Mouse (Mus musculus): ENCODE data around the gene Ngef. TPM values are rescaled to one million over a fixed set of nuclear protein-coding genes. Genes with fewer than 3 reads are reported as not detected.

The Ngef gene
- total RNA-seq, 1 experiment from 2014 or later = not detected

DNA sequence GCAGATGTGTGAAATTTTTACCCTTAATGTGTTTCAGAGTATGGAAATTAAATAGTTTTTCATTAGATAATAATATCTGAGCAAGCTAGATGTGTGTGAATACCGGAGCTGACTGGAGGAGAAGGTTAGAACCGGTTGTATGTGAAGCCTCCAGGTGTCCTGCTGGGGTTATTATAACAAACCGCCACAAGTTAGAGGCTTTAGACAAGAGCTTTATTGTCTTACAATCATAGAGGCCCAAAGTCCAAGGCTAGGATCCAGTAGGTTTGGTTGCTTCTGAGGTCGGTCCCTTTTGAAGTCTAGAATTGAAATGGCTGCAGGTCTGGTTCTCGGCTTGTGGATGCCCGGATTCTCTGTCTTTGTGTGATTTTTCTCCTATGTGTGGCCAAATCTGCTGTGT lies 5.3 kb upstream of the Ngef start:
- no peak for ATAC-seq (replicated peaks in 1 of 2; ENCODE audit: insufficient read depth in 1 of 2, low FRiP score in 2 of 2, low TSS enrichment in 1 of 2, low read depth in 1 of 2, poor library complexity in 2 of 2, severe bottlenecking in 2 of 2)

DNA sequence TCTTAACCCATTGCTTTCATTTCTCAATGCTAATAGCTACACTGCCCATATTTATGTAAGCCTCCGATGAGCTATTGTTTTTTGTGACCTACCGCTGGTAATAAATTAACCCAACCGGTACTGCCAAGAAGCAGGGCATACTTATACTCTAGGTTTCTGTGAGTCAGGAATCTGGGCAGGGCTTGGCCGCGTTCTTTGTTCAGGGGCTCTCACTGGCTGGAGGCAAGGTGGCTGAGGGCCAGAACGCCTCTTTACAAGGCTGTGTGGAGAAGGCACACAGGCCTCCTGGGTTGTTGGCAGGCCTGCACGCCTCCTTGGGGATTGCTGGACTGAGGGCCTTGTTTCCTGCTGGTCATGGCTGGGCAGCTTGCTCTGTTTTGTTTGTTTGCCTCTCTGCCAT lies 1.1 kb upstream of the Ngef start:
- peak in 1 of 2 experiments; percentile 36; a peak in 1 of 4 replicates for ATAC-seq (replicated peaks in 1 of 2; ENCODE audit: insufficient read depth in 1 of 2, low FRiP score in 2 of 2, low TSS enrichment in 1 of 2, low read depth in 1 of 2, poor library complexity in 2 of 2, severe bottlenecking in 2 of 2)

DNA sequence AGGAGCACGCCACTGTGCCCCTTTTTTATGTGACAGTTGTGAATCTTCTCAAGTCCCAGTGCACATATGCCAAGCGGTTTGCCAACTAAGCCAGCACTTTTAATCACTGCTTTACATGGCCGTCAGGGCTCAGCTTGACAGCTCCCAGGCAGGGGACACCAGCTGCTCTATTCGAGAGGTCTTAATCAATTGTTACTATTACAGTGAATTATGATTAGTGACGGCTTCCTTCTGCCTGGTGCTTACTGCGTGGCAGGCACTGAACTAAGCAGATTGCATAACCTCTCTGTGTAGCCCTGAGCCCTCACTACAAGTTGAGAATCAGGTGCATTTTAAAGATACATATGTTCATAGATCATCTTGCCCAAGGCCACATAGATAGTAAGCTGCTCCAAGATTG lies 683 bp upstream of the Ngef start:
- no peak for ATAC-seq (replicated peaks in 1 of 2; ENCODE audit: insufficient read depth in 1 of 2, low FRiP score in 2 of 2, low TSS enrichment in 1 of 2, low read depth in 1 of 2, poor library complexity in 2 of 2, severe bottlenecking in 2 of 2)

DNA sequence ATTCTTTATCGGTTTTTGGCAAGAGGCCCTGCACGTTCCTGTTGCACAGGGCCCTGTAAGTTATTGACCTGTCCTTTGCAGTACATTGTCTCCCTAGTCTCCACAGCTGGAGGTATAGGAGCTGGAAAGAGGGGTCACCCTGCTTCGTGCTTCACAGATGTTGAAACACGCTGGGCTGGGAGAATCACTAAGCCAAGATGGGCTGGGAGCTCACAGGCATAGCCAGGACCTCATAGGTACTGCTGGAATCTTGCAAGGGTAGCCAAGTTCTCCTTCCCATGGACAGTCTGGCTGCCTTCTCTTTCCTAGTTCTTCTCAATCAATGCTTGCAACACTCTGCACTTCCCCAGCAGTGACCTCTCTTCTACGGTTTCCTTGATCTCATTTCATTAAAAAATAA lies 409 bp downstream of the Ngef start:
- ATAC-seq (replicated peaks in 1 of 2; ENCODE audit: insufficient read depth in 1 of 2, low FRiP score in 2 of 2, low TSS enrichment in 1 of 2, low read depth in 1 of 2, poor library complexity in 2 of 2, severe bottlenecking in 2 of 2) = no peak

DNA sequence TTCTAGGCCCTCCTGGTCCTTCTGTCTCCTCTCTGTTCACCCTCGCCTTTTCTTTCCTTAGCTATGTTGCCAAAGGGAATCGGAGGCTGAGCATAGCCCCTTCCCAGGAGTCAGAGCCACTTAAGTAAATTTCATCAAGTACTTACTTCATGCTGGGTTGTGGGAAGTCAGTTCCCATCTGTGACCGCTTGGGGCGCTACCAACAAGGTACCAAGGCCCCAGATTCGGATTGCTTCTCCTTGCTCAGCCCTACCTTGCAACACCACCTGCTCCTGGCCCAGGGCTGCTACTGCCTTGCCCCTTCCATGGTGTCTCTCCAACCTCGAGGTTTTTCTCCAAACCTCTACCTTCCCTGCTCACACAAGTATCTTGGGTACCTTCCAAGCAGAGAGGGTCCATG lies 5.3 kb downstream of the Ngef start:
- no peak; a peak in 1 of 4 replicates for ATAC-seq (replicated peaks in 1 of 2; ENCODE audit: insufficient read depth in 1 of 2, low FRiP score in 2 of 2, low TSS enrichment in 1 of 2, low read depth in 1 of 2, poor library complexity in 2 of 2, severe bottlenecking in 2 of 2)

DNA sequence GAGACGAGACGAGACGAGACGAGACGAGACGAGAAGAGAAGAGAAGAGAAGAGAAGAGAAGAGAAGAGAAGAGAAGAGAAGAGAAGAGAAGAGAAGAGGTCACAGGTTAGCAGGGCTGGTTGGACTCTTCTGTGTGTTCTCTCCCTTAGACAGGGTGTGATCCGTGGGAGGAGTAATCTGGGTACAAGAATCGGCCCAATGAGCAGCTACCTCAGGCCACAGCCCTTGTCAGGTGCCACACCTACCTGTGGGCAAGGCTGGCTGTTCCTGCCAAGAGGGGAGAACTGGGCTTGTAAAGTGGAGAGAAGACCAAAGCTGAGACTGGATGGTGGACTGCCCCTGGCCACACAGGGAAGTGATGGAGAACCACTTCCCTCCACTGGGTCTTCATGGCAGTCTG lies 7.9 kb downstream of the Ngef start:
- no peak for ATAC-seq (replicated peaks in 1 of 2; ENCODE audit: insufficient read depth in 1 of 2, low FRiP score in 2 of 2, low TSS enrichment in 1 of 2, low read depth in 1 of 2, poor library complexity in 2 of 2, severe bottlenecking in 2 of 2)

DNA sequence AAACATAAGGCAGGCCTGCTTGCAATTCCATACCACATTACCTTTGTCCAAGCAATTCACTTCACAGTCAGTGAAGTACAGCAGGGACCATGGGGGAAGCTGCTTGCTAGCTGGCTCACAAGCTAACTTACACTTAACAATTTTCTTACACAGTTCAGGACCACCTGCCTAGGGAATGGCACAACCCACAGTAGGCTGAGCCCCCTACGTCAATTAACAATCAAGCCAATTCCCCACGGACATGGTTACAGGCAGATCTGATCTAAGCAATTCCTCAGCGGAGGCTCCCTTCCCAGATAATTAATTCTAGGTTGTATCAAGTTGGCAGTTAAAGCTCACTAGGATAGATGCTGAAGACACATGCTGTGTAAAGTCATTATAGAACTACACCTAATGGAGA lies 10.7 kb downstream of the Ngef start:
- no peak for ATAC-seq (replicated peaks in 1 of 2; ENCODE audit: insufficient read depth in 1 of 2, low FRiP score in 2 of 2, low TSS enrichment in 1 of 2, low read depth in 1 of 2, poor library complexity in 2 of 2, severe bottlenecking in 2 of 2)

DNA sequence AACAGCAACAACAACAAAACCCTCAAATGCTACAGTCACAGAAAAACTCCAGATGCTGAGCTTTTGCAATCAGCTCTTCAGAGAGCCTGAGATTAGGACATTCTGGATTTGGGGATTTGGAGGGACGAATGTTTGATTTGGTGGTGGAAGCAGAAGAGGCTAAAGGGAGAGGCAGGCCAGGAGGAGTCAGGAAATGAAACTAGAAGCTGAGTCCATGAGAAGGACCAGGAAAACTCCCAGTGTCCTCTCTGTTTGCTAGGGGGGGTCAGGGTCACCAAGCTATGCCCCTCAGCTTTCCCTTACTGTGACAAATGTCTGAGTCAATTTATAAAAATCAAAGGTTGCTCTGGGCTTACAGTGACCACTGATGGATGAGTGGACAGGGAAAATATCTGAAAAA lies 20.1 kb downstream of the Ngef start:
- no peak for ATAC-seq (replicated peaks in 1 of 2; ENCODE audit: insufficient read depth in 1 of 2, low FRiP score in 2 of 2, low TSS enrichment in 1 of 2, low read depth in 1 of 2, poor library complexity in 2 of 2, severe bottlenecking in 2 of 2)

DNA sequence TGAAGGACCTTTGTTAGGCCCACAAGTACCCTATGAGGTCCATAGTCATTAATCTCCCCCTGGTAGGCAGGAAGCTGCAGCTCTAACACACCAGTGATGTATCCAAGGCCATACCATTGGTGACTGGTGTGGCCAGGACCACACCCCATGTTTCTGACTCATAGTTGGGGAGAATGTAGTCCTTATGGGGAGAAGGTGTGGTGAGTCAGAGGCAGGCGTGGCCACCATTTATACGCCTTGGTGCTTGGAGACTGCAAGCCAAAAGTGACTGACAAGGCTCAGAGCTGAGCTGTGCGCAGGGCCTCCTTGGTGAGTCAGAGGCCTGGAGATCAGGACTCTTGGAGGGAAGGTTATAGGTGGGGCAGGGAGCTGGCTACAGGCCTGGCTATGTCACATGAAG lies 22.7 kb downstream of the Ngef start:
- no peak for ATAC-seq (replicated peaks in 1 of 2; ENCODE audit: insufficient read depth in 1 of 2, low FRiP score in 2 of 2, low TSS enrichment in 1 of 2, low read depth in 1 of 2, poor library complexity in 2 of 2, severe bottlenecking in 2 of 2)

DNA sequence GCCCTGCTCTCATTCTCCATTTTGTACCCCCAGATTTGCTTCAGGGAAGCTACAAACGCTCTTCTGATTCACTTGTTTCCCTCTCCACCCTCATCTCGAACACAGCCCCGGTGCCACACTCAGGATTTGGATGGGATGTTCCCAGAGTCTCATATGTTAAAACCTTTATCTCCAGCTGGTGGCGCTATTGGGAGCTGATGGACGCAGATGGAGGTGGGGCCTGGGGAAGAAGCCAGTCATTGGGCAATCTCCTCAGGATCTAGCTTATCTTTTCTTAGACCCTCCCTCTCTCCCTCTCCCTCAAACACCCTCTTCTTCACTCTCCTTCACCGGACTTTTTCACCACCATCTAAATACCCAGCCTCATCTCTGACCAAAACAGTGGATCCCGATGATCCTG lies 32.1 kb downstream of the Ngef start:
- 0 out of 4 replicates have a peak, but pooled peaks have one; percentile 45 to 56 for ATAC-seq (replicated peaks in 1 of 2; ENCODE audit: insufficient read depth in 1 of 2, low FRiP score in 2 of 2, low TSS enrichment in 1 of 2, low read depth in 1 of 2, poor library complexity in 2 of 2, severe bottlenecking in 2 of 2)

DNA sequence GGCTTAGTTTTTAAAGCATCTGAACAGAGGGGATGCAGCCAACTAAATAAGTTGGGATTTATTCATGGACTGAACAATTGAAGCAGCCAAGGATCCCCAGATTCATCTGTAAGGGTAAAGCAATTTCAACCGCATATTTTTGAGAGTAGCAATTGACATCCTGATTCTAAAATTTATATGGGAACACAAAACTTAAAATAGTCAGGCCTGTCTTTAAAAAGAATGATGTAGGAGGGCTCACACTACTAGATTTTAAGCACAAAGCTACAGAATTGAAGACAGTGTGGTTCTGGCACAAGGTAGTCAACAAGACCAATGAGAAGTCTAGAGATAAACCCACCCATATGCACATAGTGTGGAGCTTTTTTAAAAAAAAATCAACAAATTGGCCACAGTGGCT lies 36.7 kb downstream of the Ngef start:
- no peak for ATAC-seq (replicated peaks in 1 of 2; ENCODE audit: insufficient read depth in 1 of 2, low FRiP score in 2 of 2, low TSS enrichment in 1 of 2, low read depth in 1 of 2, poor library complexity in 2 of 2, severe bottlenecking in 2 of 2)

DNA sequence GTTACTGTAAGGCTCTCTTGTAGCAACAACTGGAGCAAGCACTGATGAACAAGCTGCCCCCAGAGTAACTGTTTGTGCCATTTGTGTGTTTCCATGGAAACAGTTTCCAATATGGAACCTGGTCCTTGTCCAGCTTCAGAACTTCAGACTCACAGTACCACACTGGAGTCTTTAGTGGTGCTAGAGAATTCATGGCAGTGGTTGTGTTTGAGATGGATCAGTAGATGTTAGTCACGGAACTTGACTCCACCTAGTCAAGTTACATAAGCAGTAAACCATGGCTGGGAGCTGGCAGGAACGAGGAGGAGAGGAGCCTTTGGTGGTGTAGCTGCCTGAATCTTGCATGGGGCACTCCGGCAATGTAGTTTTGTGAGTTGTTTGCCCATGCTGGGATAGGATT lies 39.6 kb downstream of the Ngef start:
- ATAC-seq (replicated peaks in 1 of 2; ENCODE audit: insufficient read depth in 1 of 2, low FRiP score in 2 of 2, low TSS enrichment in 1 of 2, low read depth in 1 of 2, poor library complexity in 2 of 2, severe bottlenecking in 2 of 2) = no peak

DNA sequence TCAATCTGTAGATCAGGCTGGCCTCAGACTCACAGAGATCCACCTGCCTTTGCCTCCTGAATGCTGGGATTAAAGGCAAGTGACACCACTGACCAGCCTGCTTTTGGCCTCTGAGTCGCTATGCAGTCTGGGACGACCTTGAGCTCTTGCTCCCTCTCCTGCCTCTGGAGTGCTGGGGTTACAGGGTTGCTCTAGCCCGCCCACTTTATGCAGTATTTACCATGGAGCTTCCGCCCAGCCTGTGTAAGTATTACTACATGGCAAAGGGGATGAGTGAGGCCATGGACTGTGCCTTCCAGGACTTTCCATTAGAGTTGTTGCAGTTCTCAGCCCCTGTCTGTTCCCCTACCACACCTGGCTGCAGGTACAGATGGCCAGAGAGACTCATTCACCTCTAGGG lies 41.3 kb downstream of the Ngef start:
- ATAC-seq (replicated peaks in 1 of 2; ENCODE audit: insufficient read depth in 1 of 2, low FRiP score in 2 of 2, low TSS enrichment in 1 of 2, low read depth in 1 of 2, poor library complexity in 2 of 2, severe bottlenecking in 2 of 2) = no peak

DNA sequence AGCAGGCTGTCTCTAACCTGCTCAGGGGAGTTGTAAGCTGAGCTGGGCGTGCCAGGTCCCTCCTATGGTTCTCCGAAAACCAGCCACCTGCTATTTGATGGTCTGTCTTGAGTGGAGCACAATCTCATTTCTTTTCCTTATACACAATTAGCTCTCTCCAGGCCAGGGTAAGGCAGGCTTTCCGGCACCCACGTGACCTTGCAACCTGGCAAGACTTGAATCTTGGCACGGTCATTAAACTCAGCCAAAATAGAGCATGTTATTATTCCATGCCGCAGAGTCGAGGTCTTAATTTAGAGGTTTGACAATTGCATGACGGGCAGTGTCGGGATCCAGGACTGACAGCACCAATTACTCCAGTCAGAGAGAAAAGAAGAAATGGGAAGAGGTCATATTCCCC lies 46.5 kb downstream of the Ngef start:
- ATAC-seq (replicated peaks in 1 of 2; ENCODE audit: insufficient read depth in 1 of 2, low FRiP score in 2 of 2, low TSS enrichment in 1 of 2, low read depth in 1 of 2, poor library complexity in 2 of 2, severe bottlenecking in 2 of 2) = no peak

DNA sequence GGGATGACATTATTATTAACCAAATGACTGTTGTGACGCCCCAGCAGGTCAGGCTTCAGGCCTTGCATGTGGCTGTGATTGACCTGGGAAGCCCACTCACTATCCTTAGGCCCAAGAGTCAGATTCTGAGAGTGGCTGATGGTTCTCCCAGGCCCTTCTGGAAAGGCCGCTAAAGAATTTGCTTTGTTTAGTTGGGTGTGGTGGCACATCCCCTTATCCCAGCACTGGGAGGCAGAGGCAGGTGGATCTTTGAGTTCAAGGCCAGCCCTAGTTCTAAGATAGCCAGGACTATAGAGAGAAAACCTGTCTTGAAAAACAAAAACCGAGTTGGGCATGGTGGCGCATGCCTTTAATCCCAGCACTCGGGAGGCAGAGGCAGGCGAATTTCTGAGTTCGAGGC lies 48.6 kb downstream of the Ngef start:
- no peak for ATAC-seq (replicated peaks in 1 of 2; ENCODE audit: insufficient read depth in 1 of 2, low FRiP score in 2 of 2, low TSS enrichment in 1 of 2, low read depth in 1 of 2, poor library complexity in 2 of 2, severe bottlenecking in 2 of 2)

DNA sequence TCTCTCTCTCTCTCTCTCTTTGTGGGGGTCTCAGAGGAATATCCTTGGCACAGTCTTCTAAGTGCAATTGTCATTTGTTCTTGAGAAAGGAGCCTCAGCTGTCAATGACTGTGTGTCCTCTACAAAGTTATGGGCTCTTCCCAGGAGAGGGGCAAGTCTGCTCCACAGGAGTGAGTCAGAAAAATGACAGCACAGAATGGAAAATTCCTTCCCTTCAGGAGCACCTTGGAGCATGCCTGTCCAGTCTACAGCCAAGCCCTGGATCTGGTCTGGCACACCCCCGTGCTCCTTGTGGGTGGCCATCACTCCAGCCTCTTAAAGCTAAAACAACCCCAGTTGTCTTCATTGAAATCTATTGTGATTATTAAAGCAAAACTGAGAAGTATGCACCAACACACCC lies 52.1 kb downstream of the Ngef start:
- no peak for ATAC-seq (replicated peaks in 1 of 2; ENCODE audit: insufficient read depth in 1 of 2, low FRiP score in 2 of 2, low TSS enrichment in 1 of 2, low read depth in 1 of 2, poor library complexity in 2 of 2, severe bottlenecking in 2 of 2)

DNA sequence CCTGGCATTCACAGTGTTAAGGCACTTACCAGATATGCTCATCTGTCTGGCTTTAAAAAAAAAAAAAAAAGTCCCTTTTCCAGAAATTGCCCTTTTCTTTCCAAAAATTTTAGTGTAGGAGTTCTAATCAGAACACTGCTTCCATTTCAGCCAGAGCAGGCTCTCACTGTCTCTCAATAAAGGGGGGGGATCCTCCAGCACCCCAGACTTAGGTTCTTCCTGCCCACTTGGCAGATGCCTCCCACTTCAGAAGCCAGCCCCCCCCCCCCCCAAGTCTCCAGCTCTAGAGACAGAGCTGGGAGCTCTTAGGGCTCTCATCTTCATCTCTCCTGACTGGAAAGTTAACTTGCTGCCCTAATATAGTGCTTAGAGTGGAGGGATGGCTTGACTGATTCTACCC lies 53.2 kb downstream of the Ngef start:
- no peak for ATAC-seq (replicated peaks in 1 of 2; ENCODE audit: insufficient read depth in 1 of 2, low FRiP score in 2 of 2, low TSS enrichment in 1 of 2, low read depth in 1 of 2, poor library complexity in 2 of 2, severe bottlenecking in 2 of 2)

DNA sequence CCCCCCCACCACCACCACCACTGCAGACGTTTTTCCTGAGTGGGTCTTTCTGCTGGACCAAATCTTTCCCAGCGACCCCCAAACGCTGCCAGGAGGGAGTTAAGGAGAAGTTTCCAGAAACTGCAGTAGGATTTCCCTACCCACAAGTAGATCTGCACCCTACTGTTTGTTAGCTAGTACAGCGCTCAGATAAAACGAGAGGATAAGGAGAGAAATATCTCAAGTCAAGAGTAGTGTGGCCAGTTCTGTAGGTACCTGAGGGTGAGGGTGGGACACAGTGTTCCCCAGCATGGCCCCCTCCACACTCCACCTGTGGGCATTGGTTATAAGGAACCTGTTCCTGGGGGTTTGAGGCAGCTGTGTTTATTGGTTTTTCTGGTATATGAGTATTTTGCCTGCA lies 62.8 kb downstream of the Ngef start:
- ATAC-seq (replicated peaks in 1 of 2; ENCODE audit: insufficient read depth in 1 of 2, low FRiP score in 2 of 2, low TSS enrichment in 1 of 2, low read depth in 1 of 2, poor library complexity in 2 of 2, severe bottlenecking in 2 of 2) = no peak

DNA sequence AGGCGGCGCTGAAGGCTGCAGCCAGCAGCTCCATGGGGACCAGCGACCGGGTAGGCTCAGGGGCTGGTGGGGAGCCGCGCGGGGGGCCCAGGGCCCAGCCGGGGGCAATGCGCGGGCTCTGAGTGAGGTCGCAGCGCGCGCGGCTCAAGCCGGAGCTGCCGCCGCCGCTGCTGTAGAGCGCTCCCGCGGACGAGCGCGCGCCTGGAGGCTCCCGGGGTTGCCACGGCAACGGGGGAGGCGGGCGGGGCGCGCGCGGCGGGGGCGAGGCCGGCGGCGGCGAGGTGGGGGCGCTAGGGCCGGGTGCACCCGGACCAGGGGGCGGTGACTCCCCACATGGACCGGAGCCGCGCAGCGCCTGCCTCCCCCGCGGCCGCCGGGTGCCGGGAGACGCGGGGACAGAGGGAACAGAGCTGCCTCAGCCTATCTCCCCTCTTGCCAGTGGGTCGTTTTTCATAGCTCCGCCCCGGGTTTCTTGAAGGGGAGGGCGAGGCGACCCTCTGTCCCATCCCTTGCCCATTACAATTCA lies 63.4 kb downstream of the Ngef start:
- ATAC-seq (replicated peaks in 1 of 2; ENCODE audit: insufficient read depth in 1 of 2, low FRiP score in 2 of 2, low TSS enrichment in 1 of 2, low read depth in 1 of 2, poor library complexity in 2 of 2, severe bottlenecking in 2 of 2) = no peak; a peak in 1 of 4 replicates

Data from hematopoietic stem cell, adult 5-6 weeks (primary cell).